Mouse (Mus musculus): ENCODE data around the gene Lrch2. TPM values are rescaled to one million over a fixed set of nuclear protein-coding genes. Genes with fewer than 3 reads are reported as not detected.
"Not testable (repeated sequence)": the region's sequence is repeated elsewhere in the genome, so short reads cannot be mapped to it uniquely, and the experiment has no call there.

Lrch2 gene
- total RNA-seq (2012; rRNA removed), result 5.3 and 7.9 TPM in 2 replicates

DNA sequence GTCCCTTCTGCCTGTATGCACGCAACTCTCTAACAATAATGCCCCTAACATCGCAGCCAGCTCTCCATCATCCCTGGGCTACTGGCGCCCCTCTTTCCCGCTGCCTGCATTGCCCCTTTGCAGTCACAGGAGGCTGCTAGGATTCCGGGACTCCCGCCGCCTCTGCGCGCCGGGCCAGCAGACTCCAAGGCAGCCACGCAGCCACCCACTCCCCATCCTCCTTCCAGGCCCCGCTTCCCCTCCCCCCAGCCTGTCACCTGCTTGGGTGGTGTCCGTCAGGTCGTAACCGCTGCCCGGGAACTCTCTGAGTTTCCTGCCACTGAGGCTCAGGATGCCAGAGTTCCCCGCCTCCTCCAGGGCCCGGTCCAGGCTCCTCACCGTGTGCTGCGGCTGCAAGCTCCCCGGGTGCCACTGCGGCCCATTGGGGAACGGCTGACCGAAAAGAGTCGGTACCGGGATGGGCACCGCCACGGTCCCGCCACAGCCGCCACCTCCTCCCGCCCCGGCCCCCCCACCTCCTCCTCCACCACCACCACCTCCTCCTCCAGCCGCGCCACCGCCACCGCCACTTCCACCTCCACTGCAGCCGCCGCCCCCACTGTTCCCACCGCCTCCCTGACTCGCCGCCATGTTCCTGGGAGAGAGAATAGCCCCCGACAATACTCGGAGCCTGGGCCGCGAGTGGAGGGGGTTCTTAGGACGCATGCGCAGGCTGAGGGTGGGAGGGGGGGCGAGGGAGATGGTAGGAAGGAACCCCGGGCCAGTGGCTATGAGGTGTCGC, at the start of gene Lrch2:
Gene Lrch2, minus strand, starts transcription at position 661 of the 781 bp plus-strand sequence.
- peak within 1 kb of the TSS; percentile 74 to 78 for H3K4me3 ChIP-seq (ENCODE audit: insufficient read depth in 1 of 2, low read depth in 1 of 2, low read length in 2 of 2, poor library complexity in 1 of 2, severe bottlenecking in 1 of 2)
- no peaks in the 10 kb centered on the region for H3K9me3 ChIP-seq (ENCODE audit: control insufficient read depth, insufficient read depth, low read depth, low read length)
- in situ Hi-C loops (cut with MboI; ENCODE audit: low sequenced_read_pairs in 2 of 2, unreplicated experiment in 2 of 2), result no loop called here
- no peaks in the 10 kb centered on the region for H3K36me3 ChIP-seq (ENCODE audit: control insufficient read depth, insufficient read depth, low read length, poor library complexity, severe bottlenecking)
- no peaks in the 10 kb centered on the region for H3K4me1 ChIP-seq (ENCODE audit: control insufficient read depth in 2 of 2, insufficient read depth in 2 of 2, low read length in 2 of 2, poor library complexity in 1 of 2)
- TF ChIP-seq MAFK (IDR thresholded peaks at IDR 0.05; ENCODE audit: insufficient read depth, low read depth, low read length) (no peak), HCFC1 (IDR thresholded peaks at IDR 0.05; ENCODE audit: borderline replicate concordance, insufficient read depth, low read length) (no peak), ZNF384 (IDR thresholded peaks at IDR 0.05; ENCODE audit: low read depth, low read length) (no peak), ZC3H11A (IDR thresholded peaks at IDR 0.05; ENCODE audit: borderline replicate concordance, low read depth, low read length) (no peak), CHD2 (IDR thresholded peaks at IDR 0.05; ENCODE audit: low read depth, low read length) (no peak)
- peak; percentile 17 for DNase-seq (ENCODE audit: low read depth, low spot score)
- H3K9ac ChIP-seq (ENCODE audit: insufficient read depth, low read depth, low read length, poor library complexity, severe bottlenecking), result peak within 1 kb of the TSS; percentile 66
- H3K27ac ChIP-seq (ENCODE audit: insufficient read depth, low read depth, low read length, poor library complexity, severe bottlenecking), result no peak within 1 kb of the TSS

DNA sequence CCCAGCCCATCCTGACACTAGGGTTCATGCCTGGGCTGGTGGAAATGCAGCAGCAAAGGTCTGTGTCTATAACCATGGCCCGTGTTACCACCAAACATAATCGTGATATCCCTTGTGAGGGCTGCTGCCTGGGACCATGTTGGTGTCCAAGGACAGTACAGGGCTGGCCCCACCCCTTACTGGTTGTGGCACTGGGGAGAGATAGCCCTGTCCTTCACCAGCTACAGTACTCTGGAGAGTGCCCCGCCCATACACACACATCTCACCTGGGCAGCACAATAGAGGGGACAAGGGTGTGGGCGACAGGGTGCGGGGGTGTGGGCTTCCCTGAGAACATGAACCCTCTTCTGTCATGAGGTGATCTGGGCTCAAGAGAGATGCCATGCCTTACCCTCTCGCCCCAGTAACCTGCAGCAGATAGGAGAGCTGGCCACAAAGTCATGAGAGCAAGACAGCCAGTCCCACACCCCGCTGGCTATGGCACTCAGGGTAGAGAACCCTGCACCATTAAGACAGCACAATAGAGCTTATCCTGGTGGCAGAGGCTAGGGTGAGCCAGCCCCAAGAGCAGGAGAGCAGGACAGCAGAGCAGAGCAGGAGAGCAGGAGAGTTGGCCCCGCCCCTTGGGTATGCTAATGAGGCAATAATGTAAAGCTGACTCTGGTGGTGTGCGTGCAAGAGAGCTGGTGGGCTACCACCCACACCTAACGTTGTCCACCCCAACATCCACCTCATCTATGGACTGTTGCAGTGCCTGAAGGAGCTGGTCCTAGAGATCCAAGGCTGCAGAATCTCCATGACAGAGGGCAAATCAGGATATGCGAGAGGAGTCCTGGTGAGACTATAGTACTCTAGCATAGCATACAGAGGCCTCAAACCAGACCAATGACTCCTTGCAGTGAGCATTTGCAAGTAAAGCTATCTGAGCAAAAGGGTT, 12.7 kb downstream of the Lrch2 start:
- no peak overlapping the region for H3K9ac ChIP-seq (ENCODE audit: insufficient read depth, low read depth, low read length, poor library complexity, severe bottlenecking)
- H3K36me3 ChIP-seq (ENCODE audit: control insufficient read depth, insufficient read depth, low read length, poor library complexity, severe bottlenecking), result no peaks in the 10 kb centered on the region
- no peak overlapping the region for H3K4me3 ChIP-seq (ENCODE audit: insufficient read depth in 1 of 2, low read depth in 1 of 2, low read length in 2 of 2, poor library complexity in 1 of 2, severe bottlenecking in 1 of 2)
- in situ Hi-C loops (cut with MboI; ENCODE audit: low sequenced_read_pairs in 2 of 2, unreplicated experiment in 2 of 2), result no loop called here
- peak overlapping the region; percentile 56; the same call in 1 of the 2 replicates for H3K27ac ChIP-seq (ENCODE audit: insufficient read depth, low read depth, low read length, poor library complexity, severe bottlenecking)
- TF ChIP-seq ZNF384 (IDR thresholded peaks at IDR 0.05; ENCODE audit: low read depth, low read length), result no peak
- TF ChIP-seq CHD2 (IDR thresholded peaks at IDR 0.05; ENCODE audit: low read depth, low read length), result no peak
- no peak for TF ChIP-seq ZC3H11A (IDR thresholded peaks at IDR 0.05; ENCODE audit: borderline replicate concordance, low read depth, low read length)
- no peak for TF ChIP-seq HCFC1 (IDR thresholded peaks at IDR 0.05; ENCODE audit: borderline replicate concordance, insufficient read depth, low read length)
- no peak for TF ChIP-seq MAFK (IDR thresholded peaks at IDR 0.05; ENCODE audit: insufficient read depth, low read depth, low read length)
- peak; percentile 16 for DNase-seq (ENCODE audit: low read depth, low spot score)
- H3K4me1 ChIP-seq (ENCODE audit: control insufficient read depth in 2 of 2, insufficient read depth in 2 of 2, low read length in 2 of 2, poor library complexity in 1 of 2), result peaks cover 0 to 8% of the 10 kb centered on the region in 2 experiments; a peak in 1 of 4 replicates
- no peaks in the 10 kb centered on the region for H3K9me3 ChIP-seq (ENCODE audit: control insufficient read depth, insufficient read depth, low read depth, low read length)

DNA sequence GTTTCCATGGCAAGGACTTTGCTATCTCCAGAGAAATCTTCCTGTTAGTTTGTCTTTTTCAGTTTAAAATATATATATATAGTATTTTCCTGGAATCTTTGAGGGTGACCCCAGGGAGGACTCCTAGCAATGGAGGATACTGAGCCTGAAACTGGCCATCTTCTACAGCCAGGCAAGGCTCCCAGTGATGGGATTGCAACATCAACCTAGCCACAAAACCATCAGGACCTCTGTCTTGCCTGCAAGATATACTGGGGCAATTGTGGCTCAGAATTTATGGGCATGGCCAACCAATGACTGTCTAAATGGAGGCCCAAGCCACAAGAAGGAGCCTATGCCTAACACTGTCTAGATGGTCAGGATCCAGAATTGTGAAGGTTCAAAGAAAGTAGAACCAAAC, 15.5 kb downstream of the Lrch2 start:
- in situ Hi-C loops (cut with MboI; ENCODE audit: low sequenced_read_pairs in 2 of 2, unreplicated experiment in 2 of 2), result no loop called here
- no peak overlapping the region for H3K9ac ChIP-seq (ENCODE audit: insufficient read depth, low read depth, low read length, poor library complexity, severe bottlenecking)
- peaks cover 0 to 8% of the 10 kb centered on the region in 2 experiments; a peak in 1 of 4 replicates for H3K4me1 ChIP-seq (ENCODE audit: control insufficient read depth in 2 of 2, insufficient read depth in 2 of 2, low read length in 2 of 2, poor library complexity in 1 of 2)
- no peaks in the 10 kb centered on the region for H3K36me3 ChIP-seq (ENCODE audit: control insufficient read depth, insufficient read depth, low read length, poor library complexity, severe bottlenecking)
- no peaks in the 10 kb centered on the region for H3K9me3 ChIP-seq (ENCODE audit: control insufficient read depth, insufficient read depth, low read depth, low read length)
- DNase-seq (ENCODE audit: low read depth, low spot score), result no peak
- TF ChIP-seq HCFC1 (IDR thresholded peaks at IDR 0.05; ENCODE audit: borderline replicate concordance, insufficient read depth, low read length) (no peak), ZNF384 (IDR thresholded peaks at IDR 0.05; ENCODE audit: low read depth, low read length) (no peak), ZC3H11A (IDR thresholded peaks at IDR 0.05; ENCODE audit: borderline replicate concordance, low read depth, low read length) (no peak), CHD2 (IDR thresholded peaks at IDR 0.05; ENCODE audit: low read depth, low read length) (no peak), MAFK (IDR thresholded peaks at IDR 0.05; ENCODE audit: insufficient read depth, low read depth, low read length) (no peak)
- no peak overlapping the region for H3K4me3 ChIP-seq (ENCODE audit: insufficient read depth in 1 of 2, low read depth in 1 of 2, low read length in 2 of 2, poor library complexity in 1 of 2, severe bottlenecking in 1 of 2)
- H3K27ac ChIP-seq (ENCODE audit: insufficient read depth, low read depth, low read length, poor library complexity, severe bottlenecking), result no peak overlapping the region

DNA sequence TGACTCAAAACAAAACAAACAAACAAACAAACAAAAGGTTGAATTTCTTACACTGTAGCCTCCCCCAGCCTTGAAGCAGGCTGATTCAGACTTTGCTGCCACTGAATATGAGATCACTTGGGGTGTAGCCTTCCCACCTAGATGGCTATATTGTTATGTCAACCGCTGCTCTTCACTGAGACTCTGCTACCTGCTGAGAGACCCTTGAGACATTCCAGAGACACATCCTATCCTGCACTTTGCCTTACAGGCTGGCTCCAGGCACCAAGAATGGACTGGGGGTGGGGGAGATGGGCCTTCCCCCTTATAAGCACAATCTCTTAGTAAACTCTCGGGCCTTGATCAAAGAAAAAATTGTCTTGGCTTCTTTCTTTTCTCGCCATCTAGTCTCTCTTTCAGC, 16.8 kb downstream of the Lrch2 start:
- H3K36me3 ChIP-seq (ENCODE audit: control insufficient read depth, insufficient read depth, low read length, poor library complexity, severe bottlenecking); H3K9me3 ChIP-seq (ENCODE audit: control insufficient read depth, insufficient read depth, low read depth, low read length); H3K27ac ChIP-seq (ENCODE audit: insufficient read depth, low read depth, low read length, poor library complexity, severe bottlenecking); H3K9ac ChIP-seq (ENCODE audit: insufficient read depth, low read depth, low read length, poor library complexity, severe bottlenecking); H3K4me1 ChIP-seq (ENCODE audit: control insufficient read depth in 2 of 2, insufficient read depth in 2 of 2, low read length in 2 of 2, poor library complexity in 1 of 2); in situ Hi-C loops (cut with MboI; ENCODE audit: low sequenced_read_pairs in 2 of 2, unreplicated experiment in 2 of 2): not testable (repeated sequence)
- peak; percentile 31 for DNase-seq (ENCODE audit: low read depth, low spot score)
- H3K4me3 ChIP-seq (ENCODE audit: insufficient read depth in 1 of 2, low read depth in 1 of 2, low read length in 2 of 2, poor library complexity in 1 of 2, severe bottlenecking in 1 of 2), result peak overlapping the region in 1 of 2 experiments; percentile 19; a peak in 1 of 4 replicates

Measured in ES-E14 (cell line).